Mouse (Mus musculus): ENCODE results near the gene Gm49396.

- TF ChIP-seq CTCF (IDR thresholded peaks at IDR 0.05; ENCODE audit: insufficient read depth, low read depth, low read length) (no peak), POLR2A (IDR thresholded peaks at IDR 0.05; ENCODE audit: insufficient read depth, low read depth, low read length) (no peak)
Observed at GRCm38 (mm10) chr7:30525954-30526353, 37.2 kb upstream of the Gm49396 start.

All from olfactory bulb, adult 2 months (tissue).